Mouse (Mus musculus): ENCODE data around the gene Olfr424.

DNA sequence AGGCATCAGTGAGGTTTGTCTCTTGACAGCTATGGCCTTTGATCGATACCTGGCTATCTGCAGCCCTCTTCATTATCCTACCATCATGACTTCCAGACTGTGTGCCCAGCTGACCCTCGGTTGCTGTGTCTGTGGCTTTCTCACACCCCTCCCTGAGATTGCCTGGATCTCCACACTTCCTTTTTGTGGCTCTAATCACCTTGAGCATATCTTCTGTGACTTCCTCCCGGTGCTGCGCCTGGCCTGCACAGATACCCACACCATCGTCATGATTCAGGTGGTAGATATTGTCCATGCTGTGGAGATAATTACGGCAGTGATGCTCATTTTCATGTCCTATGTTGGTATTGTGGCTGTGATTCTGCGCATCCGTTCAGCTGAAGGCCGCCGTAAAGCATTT lies 27.8 kb downstream of the Olfr424 start:
- no peak for TF ChIP-seq POLR2A (IDR thresholded peaks at IDR 0.05; ENCODE audit: borderline replicate concordance, low read depth, low read length)
- no peak for TF ChIP-seq CTCF (IDR thresholded peaks at IDR 0.05; ENCODE audit: low read depth, low read length)
